Mouse (Mus musculus) limb, embryonic 13.5 days (tissue): ENCODE measurements at regions not wholly inside any gene's neighbourhood (a gene's known extent, or its start where the extent isn't known, plus 50 kb on each side); places are given as distances from the start of the nearest gene placed in this dataset.

Experiments used
- ATAC-seq: fragments of 200-750 bp; cut with Nextera tagmentation; 2 replicates; pipeline ENCODE4 v1.8.0; 2017; ENCODE audit warnings: low read depth, moderate number of reproducible peaks, moderate TSS enrichment; ENCODE audit not compliant: low FRiP score
- H3K27ac ChIP-seq: fragments of 300-500 bp; sonication (generic); 2 replicates; pipeline ENCODE4 v1.5.1; 2015; ENCODE audit warnings: inconsistent platforms, mild to moderate bottlenecking, moderate library complexity
- H3K27me3 ChIP-seq: fragments of 300-500 bp; sonication (generic); 2 replicates; pipeline ENCODE4 v1.6.1; 2015; ENCODE audit warnings: mild to moderate bottlenecking, inconsistent platforms
- H3K36me3 ChIP-seq: fragments of 300-500 bp; sonication (generic); 2 replicates; pipeline ENCODE4 v1.6.1; 2015; ENCODE audit warnings: inconsistent platforms, mild to moderate bottlenecking, moderate library complexity
- H3K4me1 ChIP-seq: fragments of 300-500 bp; sonication (generic); 2 replicates; pipeline ENCODE4 v1.6.1; 2015; ENCODE audit warnings: inconsistent platforms
- H3K4me2 ChIP-seq: fragments of 300-500 bp; sonication (generic); replicated peaks from 2 replicates; pipeline ENCODE4 v1.6.1; 2015; ENCODE audit warnings: inconsistent platforms, mild to moderate bottlenecking, moderate library complexity
- H3K4me3 ChIP-seq: fragments of 300-500 bp; sonication (generic); 2 replicates; pipeline ENCODE4 v1.5.1; 2015; ENCODE audit warnings: moderate library complexity, mild to moderate bottlenecking, inconsistent platforms
- H3K9ac ChIP-seq: fragments of 300-500 bp; sonication (generic); 2 replicates; pipeline ENCODE4 v1.6.1; 2015; ENCODE audit warnings: mild to moderate bottlenecking, inconsistent platforms
- H3K9me3 ChIP-seq: fragments of 300-500 bp; sonication (generic); 2 replicates; pipeline ENCODE4 v1.6.1; 2016; ENCODE audit warnings: inconsistent platforms
- WGBS: fragments of 180-500 bp; shearing (Covaris S2); methylation state at CpG from one replicate; pipeline ENCODE4 v1.1.7; 2015; 5-methylcytosine and 5-hydroxymethylcytosine counted together

DNA sequence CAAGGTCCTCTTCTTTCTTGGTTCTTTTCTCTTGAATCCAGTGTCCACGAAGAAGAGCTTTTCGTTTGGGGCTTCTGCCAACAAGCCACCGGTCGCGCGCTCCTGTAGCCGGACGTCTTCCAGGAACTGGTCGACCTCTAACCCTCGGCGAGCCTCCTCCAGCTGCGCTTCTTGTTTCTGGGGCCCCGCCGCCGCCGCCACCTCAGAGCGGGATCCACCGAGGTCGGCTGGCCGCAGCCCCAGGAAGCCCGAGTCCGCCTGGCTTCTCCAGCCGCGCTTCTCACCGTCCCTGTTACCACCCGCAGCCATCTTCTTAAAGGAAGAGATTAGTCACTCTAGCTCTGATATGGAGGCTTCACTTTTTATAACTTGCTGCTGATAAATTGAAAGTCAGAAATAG, 118.6 kb upstream of the Gm37988 start:
- Histone ChIP-seq H3K4me1 (no peaks in the 10 kb centered on the region), H3K27ac (no peak overlapping the region), H3K27me3 (no peaks in the 10 kb centered on the region; the same call in 1 of the 2 replicates), H3K4me2 (peak overlapping the region; percentile 48), H3K9ac (no peak overlapping the region), H3K9me3 (no peaks in the 10 kb centered on the region), H3K36me3 (no peaks in the 10 kb centered on the region), H3K4me3 (0 out of 2 replicates have a peak overlapping the region, but pooled peaks have one; percentile 14)
- WGBS, result 14% methylated on average over 26 of the region's 26 CpGs
- no peak for ATAC-seq

GRCm38 (mm10) chr1:4703316-4703715, 104.4 kb upstream of the Gm37988 start:
- Histone ChIP-seq H3K36me3 (no peaks in the 10 kb centered on the region), H3K27ac (no peak overlapping the region), H3K4me3 (no peak overlapping the region), H3K27me3 (no peaks in the 10 kb centered on the region), H3K4me2 (no peak overlapping the region), H3K9me3 (no peaks in the 10 kb centered on the region), H3K9ac (no peak overlapping the region), H3K4me1 (no peaks in the 10 kb centered on the region)
- ATAC-seq, result no peak
- 80% methylated on average over 3 of the region's 3 CpGs for WGBS

GRCm38 (mm10) chr1:4706171-4706570, 101.5 kb upstream of the Gm37988 start:
- no peak for ATAC-seq
- H3K9me3 ChIP-seq, result no peaks in the 10 kb centered on the region
- 77% methylated on average over 6 of the region's 6 CpGs for WGBS
- H3K9ac ChIP-seq, result no peak overlapping the region
- no peak overlapping the region for H3K4me3 ChIP-seq
- no peaks in the 10 kb centered on the region for H3K4me1 ChIP-seq
- H3K4me2 ChIP-seq, result no peak overlapping the region
- H3K27ac ChIP-seq, result no peak overlapping the region
- H3K36me3 ChIP-seq, result no peaks in the 10 kb centered on the region
- no peaks in the 10 kb centered on the region for H3K27me3 ChIP-seq

DNA sequence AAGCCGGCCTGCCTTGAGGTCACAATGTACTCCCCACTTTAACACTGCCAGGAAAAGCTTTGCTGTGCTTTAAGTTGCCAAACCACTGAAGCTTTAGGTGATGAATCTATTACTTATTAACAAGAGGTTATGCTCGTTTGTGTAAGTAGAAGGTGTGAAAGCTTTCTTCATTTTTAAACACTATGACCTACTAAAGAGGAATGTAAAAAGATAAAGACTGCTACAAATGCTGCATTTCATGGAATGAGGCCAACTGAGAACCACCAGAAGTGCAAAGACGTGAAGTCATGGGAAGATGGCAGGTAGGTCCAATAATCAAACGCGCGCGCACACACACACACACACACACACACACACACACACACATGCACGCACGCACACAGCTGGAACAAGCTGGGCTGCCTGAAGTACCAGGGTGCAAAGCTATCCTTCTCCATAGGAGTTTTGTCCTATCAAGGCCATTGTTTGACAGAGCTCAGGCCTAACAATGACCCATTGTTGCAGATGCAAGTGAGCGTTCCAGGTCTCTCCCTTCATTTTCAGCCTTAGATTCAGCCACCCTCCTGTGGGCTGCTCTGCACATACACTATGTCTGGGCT, 85.3 kb upstream of the Gm37988 start:
- no peaks in the 10 kb centered on the region for H3K36me3 ChIP-seq
- H3K4me1 ChIP-seq, result no peaks in the 10 kb centered on the region
- no peak overlapping the region for H3K9ac ChIP-seq
- no peaks in the 10 kb centered on the region for H3K9me3 ChIP-seq
- H3K27ac ChIP-seq, result no peak overlapping the region
- no peak for ATAC-seq
- no peak overlapping the region for H3K4me2 ChIP-seq
- H3K4me3 ChIP-seq, result no peak overlapping the region
- H3K27me3 ChIP-seq, result no peaks in the 10 kb centered on the region
- WGBS, result 92% methylated on average over 10 of the region's 10 CpGs
